Mouse (Mus musculus) midbrain, postnatal 0 days (tissue): ENCODE results near the gene Olfr593. TPM values are rescaled to one million over a fixed set of nuclear protein-coding genes. Genes with fewer than 3 reads are reported as not detected.

ENCODE experiments used
- microRNA-seq: library from miRNA; unstranded; fragments of <30 nt; microRNA quantifications from one replicate; pipeline ENCODE4, GENCODE M21; 2016; ENCODE audit warnings: borderline number of aligned reads
- polyA plus RNA-seq: library from polyadenylated mRNA; unstranded; fragments of >200 nt; fragmentation: Nextera tagmentation; extraction: Ambion mirVana; gene quantifications from 2 replicates; pipeline ENCODE4 v1.2.1, GENCODE M21; 2015
- total RNA-seq: library from RNA; depleted of rRNA; stranded (reverse); fragments of >200 nt; gene quantifications from 2 replicates; pipeline ENCODE4 v1.2.3, GENCODE M21; 2014; rRNA removed

Gene Olfr593
- total and polyA plus RNA-seq, 2 experiments from 2014 or later, result not detected

Small RNAs within 50 kb of the gene (microRNA-seq; reads per million reads assigned to microRNA genes)
- gene Gm25171, result not detected

Other genes starting within 250 kb of the Olfr593 start
- not detected in 2 replicates for gene Olfr576, start 249.2 kb upstream of the Olfr593 start, total RNA-seq
- gene Olfr576, start 249.2 kb upstream of the Olfr593 start, polyA plus RNA-seq, result not detected in 2 replicates
- not detected in 2 replicates for gene Olfr577, start 235.9 kb upstream of the Olfr593 start, total RNA-seq
- not detected in 2 replicates for gene Olfr577, start 235.9 kb upstream of the Olfr593 start, polyA plus RNA-seq
- gene Olfr578, start 222.5 kb upstream of the Olfr593 start, total RNA-seq, result not detected in 2 replicates
- not detected in 2 replicates for gene Olfr578, start 222.5 kb upstream of the Olfr593 start, polyA plus RNA-seq
- not detected in 2 replicates for gene Olfr582, start 173.8 kb upstream of the Olfr593 start, total RNA-seq
- gene Olfr582, start 173.8 kb upstream of the Olfr593 start, polyA plus RNA-seq, result not detected in 2 replicates
- not detected in 2 replicates for gene Olfr583, start 160.6 kb upstream of the Olfr593 start, total RNA-seq
- not detected in 2 replicates for gene Olfr583, start 160.6 kb upstream of the Olfr593 start, polyA plus RNA-seq
- gene Olfr584, start 130.0 kb upstream of the Olfr593 start, total RNA-seq, result not detected in 2 replicates
- gene Olfr584, start 130.0 kb upstream of the Olfr593 start, polyA plus RNA-seq, result not detected in 2 replicates
- not detected in 2 replicates for gene Olfr585, start 114.1 kb upstream of the Olfr593 start, total RNA-seq
- not detected in 2 replicates for gene Olfr585, start 114.1 kb upstream of the Olfr593 start, polyA plus RNA-seq
- gene Olfr586, start 86.2 kb upstream of the Olfr593 start, total RNA-seq, result not detected in 2 replicates
- not detected in 2 replicates for gene Olfr586, start 86.2 kb upstream of the Olfr593 start, polyA plus RNA-seq
- gene Olfr588-ps1, start 71.0 kb upstream of the Olfr593 start, total RNA-seq, result 0.09 TPM in 1 of 2 replicates, not detected in the other
- gene Olfr588-ps1, start 71.0 kb upstream of the Olfr593 start, polyA plus RNA-seq, result not detected in 2 replicates
- not detected in 2 replicates for gene Olfr589, start 55.5 kb upstream of the Olfr593 start, total RNA-seq
- gene Olfr589, start 55.5 kb upstream of the Olfr593 start, polyA plus RNA-seq, result not detected in 2 replicates
- gene Olfr591, start 33.5 kb upstream of the Olfr593 start, total RNA-seq, result not detected in 2 replicates
- not detected in 2 replicates for gene Olfr591, start 33.5 kb upstream of the Olfr593 start, polyA plus RNA-seq
- gene Olfr592, start 27.1 kb upstream of the Olfr593 start, total RNA-seq, result not detected in 2 replicates
- gene Olfr592, start 27.1 kb upstream of the Olfr593 start, polyA plus RNA-seq, result not detected in 2 replicates
- not detected in 2 replicates for gene Olfr594, start 5.1 kb downstream of the Olfr593 start, total RNA-seq
- not detected in 2 replicates for gene Olfr594, start 5.1 kb downstream of the Olfr593 start, polyA plus RNA-seq
- gene Usp17ld, start 40.6 kb downstream of the Olfr593 start, total RNA-seq, result not detected in 2 replicates
- not detected in 2 replicates for gene Usp17ld, start 40.6 kb downstream of the Olfr593 start, polyA plus RNA-seq
- gene Olfr596, start 93.8 kb downstream of the Olfr593 start, total RNA-seq, result not detected in 2 replicates
- gene Olfr596, start 93.8 kb downstream of the Olfr593 start, polyA plus RNA-seq, result not detected in 2 replicates
- not detected in 2 replicates for gene Olfr597, start 104.5 kb downstream of the Olfr593 start, total RNA-seq
- not detected in 2 replicates for gene Olfr597, start 104.5 kb downstream of the Olfr593 start, polyA plus RNA-seq
- not detected in 2 replicates for gene Olfr598, start 111.7 kb downstream of the Olfr593 start, total RNA-seq
- gene Olfr598, start 111.7 kb downstream of the Olfr593 start, polyA plus RNA-seq, result not detected in 2 replicates
- gene Olfr599, start 124.1 kb downstream of the Olfr593 start, total RNA-seq, result not detected in 2 replicates
- gene Olfr599, start 124.1 kb downstream of the Olfr593 start, polyA plus RNA-seq, result not detected in 2 replicates
- gene Olfr600, start 137.8 kb downstream of the Olfr593 start, total RNA-seq, result not detected in 2 replicates
- gene Olfr600, start 137.8 kb downstream of the Olfr593 start, polyA plus RNA-seq, result not detected in 2 replicates
- not detected in 2 replicates for gene Olfr601, start 150.8 kb downstream of the Olfr593 start, total RNA-seq
- gene Olfr601, start 150.8 kb downstream of the Olfr593 start, polyA plus RNA-seq, result not detected in 2 replicates
- gene Olfr603, start 174.3 kb downstream of the Olfr593 start, total RNA-seq, result not detected in 2 replicates
- gene Olfr603, start 174.3 kb downstream of the Olfr593 start, polyA plus RNA-seq, result not detected in 2 replicates
- gene Usp17lc, start 203.2 kb downstream of the Olfr593 start, total RNA-seq, result not detected in 2 replicates
- gene Usp17lc, start 203.2 kb downstream of the Olfr593 start, polyA plus RNA-seq, result not detected in 2 replicates
- not detected in 2 replicates for gene Olfr605, start 233.6 kb downstream of the Olfr593 start, total RNA-seq
- not detected in 2 replicates for gene Olfr605, start 233.6 kb downstream of the Olfr593 start, polyA plus RNA-seq
- not detected in 2 replicates for gene Olfr606, start 237.2 kb downstream of the Olfr593 start, total RNA-seq
- gene Olfr606, start 237.2 kb downstream of the Olfr593 start, polyA plus RNA-seq, result not detected in 2 replicates